Mouse (Mus musculus) right cerebral cortex, adult 2 months (tissue): ENCODE measurements at regions not wholly inside any gene's neighbourhood (a gene's known extent, or its start where the extent isn't known, plus 50 kb on each side); places are given as distances from the start of the nearest gene placed in this dataset.

Source experiments
- DNase-seq, 2 experiments: peaks; one replicate each; pipeline ENCODE4 v3.0.0; 2021 to 2022; ENCODE audit warnings: low spot score in 2 of 2

- DNase-seq = no peak
These were observed 279.7 kb downstream of the Sox11 start for GRCm38 (mm10) chr12:27062511-27063264.

DNA sequence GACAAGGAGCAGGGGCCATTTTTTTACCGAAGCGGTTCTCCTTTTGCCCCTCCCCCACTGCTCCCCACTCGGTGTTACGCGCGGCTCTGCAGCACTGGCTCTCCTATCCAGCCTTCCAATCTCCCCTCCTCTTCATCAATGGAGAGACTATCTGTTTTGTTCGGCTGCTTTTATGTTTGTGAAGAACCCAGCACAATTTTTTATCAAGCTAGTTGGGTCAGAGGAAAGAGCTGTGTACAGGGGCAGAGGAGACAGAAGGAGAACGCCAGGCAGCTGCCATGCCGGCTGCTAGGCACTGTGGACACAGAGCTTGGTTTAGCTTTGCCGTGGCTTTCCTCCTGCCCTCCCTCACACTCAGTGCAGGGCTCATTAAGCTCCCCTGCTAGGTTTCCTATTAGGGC, 280.3 kb downstream of the Sox11 start:
- DNase-seq = peak in 1 of 2 experiments; percentile 47

DNA sequence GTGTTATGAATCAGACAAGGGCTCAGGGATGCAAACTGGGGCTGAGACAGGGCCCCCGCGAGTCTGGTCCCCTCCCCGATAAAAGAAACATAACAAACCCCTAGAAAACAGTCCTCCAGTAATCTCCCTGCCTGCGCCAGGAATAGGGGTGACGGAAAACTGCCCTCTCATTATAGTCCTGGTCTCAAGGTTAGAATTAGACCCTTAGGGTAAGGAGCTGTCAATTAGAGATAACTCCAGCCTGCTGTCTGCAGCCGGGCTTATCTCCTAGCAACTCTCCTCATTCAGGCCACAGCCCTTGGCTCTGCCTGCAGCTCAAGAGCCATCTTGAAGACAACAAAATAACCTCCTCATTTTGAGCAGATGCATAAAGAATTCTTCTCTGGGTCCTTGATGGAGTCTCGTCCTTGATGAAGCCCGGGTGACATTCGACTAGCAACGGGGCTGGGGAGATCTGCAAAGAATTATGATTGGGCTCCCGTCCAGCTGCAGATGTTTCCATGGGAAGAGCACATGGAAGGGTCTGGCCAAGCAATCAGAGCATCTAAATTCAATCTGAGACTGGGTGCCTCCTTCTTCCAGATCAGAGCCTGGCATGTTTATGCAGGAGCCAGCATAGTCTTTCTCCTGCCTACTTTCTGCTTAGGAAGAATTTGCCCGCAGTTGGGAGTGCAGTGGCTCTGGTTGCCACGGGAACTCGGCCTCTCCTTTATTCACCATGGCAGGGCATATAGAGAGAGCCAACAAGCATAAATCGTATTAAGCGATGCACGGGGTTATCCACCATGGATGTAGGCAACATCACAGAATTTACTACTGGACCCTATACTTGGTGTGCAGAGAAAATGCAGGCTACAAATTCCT, 281.2 kb downstream of the Sox11 start:
- peak in 1 of 2 experiments; percentile 38 for DNase-seq

GRCm38 (mm10) chr12:27059885-27060284, 282.5 kb downstream of the Sox11 start:
- peak in 1 of 2 experiments; percentile 38 for DNase-seq

GRCm38 (mm10) chr12:27054411-27054810, 288.0 kb downstream of the Sox11 start:
- DNase-seq = no peak

DNA sequence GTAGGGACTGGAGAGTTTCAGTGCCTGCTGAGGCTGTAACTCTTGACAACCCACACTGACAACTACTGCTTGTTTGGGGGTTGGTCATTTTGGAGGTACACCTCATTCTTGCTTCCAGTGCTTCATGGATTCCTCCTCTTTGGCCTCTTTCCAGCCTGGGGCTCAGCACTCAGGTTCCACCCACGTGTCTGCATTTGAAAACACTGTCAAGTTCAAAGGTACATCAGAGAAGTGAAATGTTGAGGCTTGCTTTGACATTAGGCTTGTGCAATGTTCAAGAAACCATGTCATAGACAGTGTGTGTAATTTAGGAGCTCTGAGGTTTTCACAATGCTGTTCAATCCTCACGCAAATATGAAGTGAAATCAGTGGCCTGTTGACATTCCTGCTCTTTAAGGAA, 304.5 kb downstream of the Sox11 start:
- DNase-seq = no peak

- no peak for DNase-seq
These were observed 322.6 kb downstream of the Sox11 start for GRCm38 (mm10) chr12:27019751-27020150.

DNA sequence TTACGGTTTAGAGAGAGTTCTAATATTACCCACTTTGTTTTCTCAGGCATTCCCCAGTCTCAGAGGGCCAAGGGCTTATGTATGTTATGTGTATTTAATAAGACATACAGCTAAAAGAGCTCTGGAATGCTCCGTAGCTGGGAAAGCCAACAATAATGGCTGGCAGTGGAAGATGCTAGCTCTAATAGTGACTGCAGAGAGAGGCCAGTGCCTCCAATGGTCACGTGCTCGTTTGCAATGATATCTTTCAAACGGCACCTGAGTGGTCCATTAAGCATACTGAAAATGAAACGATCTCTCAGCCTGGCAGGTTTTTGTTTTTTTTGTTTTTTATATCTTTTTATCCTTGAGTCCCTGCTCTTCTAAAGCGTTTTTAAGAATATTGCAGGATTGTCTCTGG, 324.0 kb downstream of the Sox11 start:
- DNase-seq = no peak

DNA sequence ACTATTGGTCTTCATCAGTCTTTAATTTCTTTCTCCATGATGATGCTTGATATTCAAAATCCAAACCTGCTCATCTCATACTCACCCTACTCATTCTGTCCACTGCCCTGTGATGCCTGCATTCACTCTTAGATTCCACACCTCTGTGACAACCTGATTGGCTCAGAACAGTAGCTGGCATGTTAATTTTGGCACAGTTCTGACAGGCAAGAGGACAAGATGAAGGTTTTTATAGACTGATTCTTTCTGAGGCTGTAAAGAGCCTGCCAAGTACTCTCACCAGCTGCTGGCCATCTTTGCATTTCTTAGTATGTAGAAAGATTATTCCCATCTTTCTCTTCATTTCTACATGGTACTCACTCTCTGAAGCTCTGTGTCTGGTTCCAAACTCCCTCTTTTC, 343.1 kb downstream of the Sox11 start:
- DNase-seq = no peak

- DNase-seq = no peak
These were observed 365.9 kb downstream of the Sox11 start for GRCm38 (mm10) chr12:26976284-26977065.

GRCm38 (mm10) chr12:26972495-26973113, 369.8 kb downstream of the Sox11 start:
- no peak for DNase-seq

GRCm38 (mm10) chr12:26967018-26967737, 375.2 kb downstream of the Sox11 start:
- DNase-seq = no peak

DNA sequence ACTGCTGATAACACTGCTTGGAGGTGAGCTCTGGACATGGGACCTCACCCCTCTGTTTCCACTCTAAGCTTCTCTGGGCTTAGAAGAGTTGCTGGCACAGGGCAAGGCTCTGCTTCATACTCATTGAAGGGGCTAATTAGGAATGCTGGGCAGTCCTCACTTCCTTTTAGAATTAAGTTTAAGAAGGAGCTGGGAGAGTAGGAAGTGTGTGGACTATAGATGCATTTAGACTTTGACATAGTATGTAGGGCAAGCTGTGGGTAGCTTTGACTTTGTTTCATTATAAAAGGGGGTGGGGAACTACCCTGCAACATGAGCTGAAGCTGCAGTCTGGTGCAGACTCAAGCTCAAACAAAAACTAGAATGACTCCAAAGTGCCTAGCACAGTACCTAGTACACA, 378.5 kb downstream of the Sox11 start:
- DNase-seq = no peak

DNA sequence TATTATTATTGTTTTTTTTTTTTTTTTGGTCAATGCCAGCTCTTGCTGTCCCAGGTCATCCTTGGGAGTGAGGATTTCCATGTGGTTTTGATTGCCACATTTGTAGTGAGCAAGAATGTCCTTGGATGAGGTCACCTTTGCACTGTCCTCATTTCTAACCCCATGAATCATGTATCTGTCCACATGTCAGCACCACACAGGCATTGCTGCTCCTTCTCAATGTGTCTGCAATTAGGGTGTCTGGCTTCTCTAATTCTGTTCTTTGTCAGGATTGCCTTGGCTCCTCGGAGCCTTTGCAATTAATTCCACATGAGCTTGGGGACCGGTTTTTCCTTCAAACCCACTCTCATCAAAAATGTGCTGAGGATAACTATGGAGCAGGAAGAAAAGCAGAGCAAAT, 402.5 kb downstream of the Sox11 start:
- no peak for DNase-seq

DNA sequence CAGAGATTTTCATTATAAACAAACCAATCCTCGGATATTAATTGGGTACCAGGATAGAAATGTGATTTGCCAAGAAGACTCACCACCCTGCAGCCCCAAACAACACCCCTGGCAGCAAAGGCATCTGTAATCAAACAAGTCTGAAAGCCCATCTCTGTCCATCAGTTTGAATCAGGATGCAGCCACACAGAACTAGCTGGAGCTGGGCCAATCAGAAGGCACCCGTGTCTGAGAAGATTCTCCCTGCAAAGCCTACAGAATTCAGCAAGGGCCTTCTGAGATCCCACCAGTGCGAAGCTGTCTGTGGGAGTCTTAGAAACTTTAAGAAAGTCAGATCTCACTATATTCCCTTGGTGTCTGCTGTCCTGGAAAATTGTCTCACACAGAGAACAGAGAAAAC, 404.5 kb downstream of the Sox11 start:
- no peak for DNase-seq

GRCm38 (mm10) chr12:26936696-26937458, 405.5 kb downstream of the Sox11 start:
- no peak for DNase-seq

GRCm38 (mm10) chr12:26930155-26930867, 412.1 kb downstream of the Sox11 start:
- DNase-seq = no peak

GRCm38 (mm10) chr12:26906126-26906525, 436.2 kb downstream of the Sox11 start:
- DNase-seq = no peak

DNA sequence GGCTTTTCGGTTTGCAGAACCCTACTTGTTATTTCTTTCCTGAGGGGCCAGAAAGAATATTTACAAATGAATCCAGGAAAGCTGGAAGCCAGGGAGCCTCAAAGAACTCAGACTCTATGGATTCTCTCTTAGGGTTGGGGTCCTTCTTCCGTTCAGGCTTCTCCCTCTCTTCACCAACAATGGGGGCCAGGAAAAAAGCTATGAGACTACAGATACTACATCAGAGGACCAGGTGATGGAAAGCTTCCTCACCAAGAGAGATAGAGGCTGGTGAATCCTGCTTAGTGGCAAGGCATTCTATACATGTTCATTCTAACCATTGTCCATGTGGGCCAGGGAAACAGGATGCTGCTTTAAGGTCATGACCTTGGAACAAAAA, 434.9 kb downstream of the Cmpk2 start:
- DNase-seq = no peak
